Mouse (Mus musculus) forebrain, embryonic 14.5 days (tissue): ENCODE results near the gene Gabbr2. TPM values are rescaled to one million over a fixed set of nuclear protein-coding genes. Genes with fewer than 3 reads are reported as not detected.
A peak's percentile ranks its signal among the peaks of the same experiment; 100 is the strongest.

ENCODE experiments used
- ATAC-seq: fragments of 200-750 bp; cut with Nextera tagmentation; 2 replicates; pipeline ENCODE4 v1.8.0; 2017; ENCODE audit warnings: mild to moderate bottlenecking, moderate library complexity
- DNase-seq: peaks from one replicate; pipeline ENCODE4 v3.0.0-alpha.2; 2015; ENCODE audit warnings: low spot score
- H3K27ac ChIP-seq: fragments of 300-500 bp; sonication (generic); 2 replicates; pipeline ENCODE4 v1.5.1; 2014; ENCODE audit warnings: low read depth, mild to moderate bottlenecking, control low read depth, low read length, moderate library complexity
- H3K27me3 ChIP-seq: fragments of 300-500 bp; sonication (generic); replicated peaks from 2 replicates; pipeline ENCODE4 v1.6.1; 2014; ENCODE audit warnings: low read length, control low read depth, mixed read lengths; ENCODE audit not compliant: control insufficient read depth, insufficient read depth
- H3K36me3 ChIP-seq: fragments of 300-500 bp; sonication (generic); 2 replicates; pipeline ENCODE4 v1.6.1; 2014; ENCODE audit warnings: low read length, control low read depth; ENCODE audit not compliant: control insufficient read depth, insufficient read depth
- H3K4me1 ChIP-seq: fragments of 300-500 bp; sonication (generic); 2 replicates; pipeline ENCODE4 v1.6.1; 2014; ENCODE audit warnings: antibody characterized with exemption, low read length, control low read depth; ENCODE audit not compliant: control insufficient read depth, insufficient read depth
- H3K4me2 ChIP-seq: fragments of 300-500 bp; sonication (generic); 2 replicates; pipeline ENCODE4 v1.6.1; 2014; ENCODE audit warnings: mild to moderate bottlenecking, control low read depth, low read length
- H3K4me3 ChIP-seq: fragments of 300-500 bp; sonication (generic); 2 replicates; pipeline ENCODE4 v1.5.1; 2014; ENCODE audit warnings: low read depth, low read length, control low read depth
- H3K9ac ChIP-seq: fragments of 300-500 bp; sonication (generic); 2 replicates; pipeline ENCODE4 v1.6.1; 2014; ENCODE audit warnings: mild to moderate bottlenecking, low read length, control low read depth, moderate library complexity
- H3K9me3 ChIP-seq: fragments of 300-500 bp; sonication (generic); replicated peaks from 2 replicates; pipeline ENCODE4 v1.6.1; 2016; ENCODE audit warnings: low read length, control low read depth, mixed read lengths; ENCODE audit not compliant: control insufficient read depth
- WGBS: fragments of 180-500 bp; shearing (Covaris S2); extraction: QIAGEN DNeasy Blood & Tissue Kit; methylation state at CpG from one replicate; pipeline ENCODE4 v1.1.7; 2014; 5-methylcytosine and 5-hydroxymethylcytosine counted together
- polyA plus RNA-seq: library from polyadenylated mRNA; unstranded; fragments of >200 nt; fragmentation: Nextera tagmentation; extraction: Ambion mirVana; gene quantifications from 2 replicates; pipeline ENCODE4 v1.2.1, GENCODE M21; 2014

Gene Gabbr2
- polyA plus RNA-seq, 1 experiment from 2014 or later, result 1.7 TPM

DNA sequence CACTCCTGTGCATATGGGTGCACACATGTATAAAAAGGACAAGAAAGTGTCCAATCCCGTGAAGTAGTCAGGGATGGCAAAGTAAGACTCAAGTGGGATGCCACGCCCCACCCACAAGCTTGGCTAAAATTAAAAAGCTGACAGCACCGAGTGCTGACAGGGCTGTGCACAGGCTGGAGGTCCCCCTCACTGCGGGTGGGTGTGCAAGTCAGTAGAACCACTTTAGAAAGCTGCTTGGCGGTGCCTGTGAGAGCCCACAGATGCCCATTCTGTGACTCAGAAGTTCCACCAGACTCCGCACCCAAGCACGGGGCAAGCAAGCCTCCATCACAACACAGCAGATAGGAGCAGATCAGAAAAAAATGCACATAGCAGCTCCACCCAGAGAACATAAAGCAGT lies 197.1 kb downstream of the Gabbr2 start:
- Histone ChIP-seq H3K9me3 (no peaks in the 10 kb centered on the region), H3K4me1 (no peaks in the 10 kb centered on the region), H3K4me3 (no peak overlapping the region), H3K27me3 (no peaks in the 10 kb centered on the region), H3K27ac (no peak overlapping the region), H3K9ac (no peak overlapping the region), H3K36me3 (no peaks in the 10 kb centered on the region), H3K4me2 (no peak overlapping the region)
- WGBS, result 84% methylated on average over 7 of the region's 7 CpGs
- DNase-seq (no peak), ATAC-seq (no peak)

DNA sequence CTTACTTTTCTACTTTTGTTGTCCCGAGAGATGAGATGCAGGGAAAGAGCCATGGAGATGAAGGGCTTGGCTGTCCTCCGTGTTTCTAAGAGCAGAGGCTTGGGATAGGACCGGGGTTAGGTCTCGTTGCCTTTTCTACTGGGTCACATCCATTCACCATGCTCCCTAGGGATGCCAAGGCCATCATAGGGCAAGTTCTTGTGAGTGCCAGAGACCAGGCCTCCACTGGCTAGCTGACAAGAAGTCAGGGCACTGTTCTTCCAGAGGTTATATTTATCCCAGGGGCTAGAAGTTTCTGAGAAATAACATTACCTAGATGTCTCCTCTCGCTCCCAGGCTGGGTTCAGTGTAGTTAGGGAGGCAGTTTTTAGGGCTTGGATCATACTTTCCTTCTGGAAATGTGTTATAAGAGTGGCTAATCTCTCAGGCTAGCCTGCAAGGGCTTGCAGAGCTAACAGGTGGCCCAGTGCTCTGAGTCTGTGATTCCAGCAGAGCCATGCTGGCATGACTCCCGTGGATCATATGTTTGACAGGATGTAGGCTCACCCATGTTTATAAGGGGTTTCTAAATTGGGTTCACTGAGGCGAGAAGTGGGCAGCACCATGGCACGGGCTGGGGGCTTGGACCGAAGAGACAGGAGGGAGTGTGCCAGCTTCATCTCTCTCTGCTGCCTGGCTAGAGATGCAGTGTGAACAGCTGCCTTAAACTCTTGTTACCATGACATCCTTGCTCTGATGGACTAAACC lies 199.2 kb downstream of the Gabbr2 start:
- Histone ChIP-seq H3K27me3 (no peaks in the 10 kb centered on the region), H3K9me3 (no peaks in the 10 kb centered on the region), H3K36me3 (no peaks in the 10 kb centered on the region), H3K4me3 (no peak overlapping the region), H3K4me2 (no peak overlapping the region), H3K4me1 (no peaks in the 10 kb centered on the region), H3K9ac (no peak overlapping the region), H3K27ac (no peak overlapping the region)
- ATAC-seq, result no peak
- 80% methylated on average over 9 of the region's 9 CpGs for WGBS
- peak; percentile 34 for DNase-seq

DNA sequence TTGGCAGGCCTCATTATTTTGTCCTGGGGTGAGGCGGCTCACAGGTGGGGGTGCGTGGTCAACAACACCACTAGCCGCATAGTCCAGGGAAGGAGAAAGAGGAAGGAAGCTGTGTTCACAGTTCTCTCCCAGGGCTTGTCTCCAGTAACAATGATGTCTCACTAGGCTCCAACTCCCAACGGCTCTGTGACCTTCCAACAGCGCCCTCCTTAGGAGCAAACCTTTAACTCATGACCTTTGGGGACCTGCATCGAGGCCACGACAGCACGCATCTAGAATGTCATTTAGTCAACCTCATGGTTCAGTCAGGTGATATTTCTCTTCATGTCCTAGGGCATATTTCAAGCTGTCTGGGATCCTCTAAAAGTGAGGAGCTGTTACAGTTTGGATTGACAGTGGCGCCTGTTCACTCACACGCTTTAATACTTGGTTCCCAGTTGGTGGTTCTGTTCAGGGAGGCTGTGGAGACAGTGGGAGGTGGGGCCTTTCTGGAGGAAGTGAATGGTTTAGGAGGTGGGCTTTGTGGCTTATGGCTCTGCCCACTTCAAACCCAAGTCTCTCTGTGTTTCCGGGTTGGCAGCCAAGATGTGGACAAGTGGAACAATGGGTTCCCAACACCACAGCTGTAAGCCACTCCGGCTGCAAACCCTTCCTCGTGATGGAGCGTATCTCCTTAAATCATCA lies 200.3 kb downstream of the Gabbr2 start:
- H3K9me3 ChIP-seq, result no peaks in the 10 kb centered on the region
- H3K27me3 ChIP-seq, result no peaks in the 10 kb centered on the region
- DNase-seq (no peak), ATAC-seq (no peak)
- no peak overlapping the region for H3K9ac ChIP-seq
- 83% methylated on average over 14 of the region's 14 CpGs for WGBS
- H3K27ac ChIP-seq, result no peak overlapping the region
- no peaks in the 10 kb centered on the region for H3K36me3 ChIP-seq
- H3K4me3 ChIP-seq, result no peak overlapping the region
- H3K4me1 ChIP-seq, result no peaks in the 10 kb centered on the region
- no peak overlapping the region for H3K4me2 ChIP-seq

DNA sequence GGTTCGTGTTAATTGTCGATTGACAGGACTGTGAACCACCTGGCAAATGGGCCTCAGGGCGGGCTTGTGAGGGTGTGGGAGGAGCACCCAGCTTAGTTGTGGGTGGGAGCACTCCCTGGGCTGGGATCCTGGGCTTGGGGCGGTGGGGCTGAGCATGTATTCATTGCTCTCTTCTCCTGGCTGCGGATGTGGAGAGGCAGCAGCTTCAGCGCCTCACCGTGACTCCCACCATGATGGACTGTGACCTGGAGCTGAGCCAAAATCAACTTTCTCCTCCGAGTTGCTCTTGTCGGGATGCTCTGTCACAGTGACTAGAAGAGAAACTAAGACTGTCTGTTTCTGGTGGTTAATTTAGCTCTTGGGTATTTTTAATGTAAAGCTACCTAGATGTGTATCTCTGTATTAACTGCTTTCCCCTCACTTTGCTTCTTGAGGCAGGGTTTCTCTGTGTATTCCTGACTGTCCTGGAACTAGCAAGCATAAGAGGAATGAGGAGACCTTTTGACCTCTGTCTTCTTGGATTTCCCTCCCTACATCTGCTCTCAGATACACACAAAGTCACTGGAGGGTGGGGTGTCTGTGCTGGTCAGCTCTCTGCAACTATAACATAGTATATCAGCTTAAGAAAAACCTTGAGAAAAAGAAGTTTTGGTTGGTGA lies 200.9 kb downstream of the Gabbr2 start:
- Histone ChIP-seq H3K36me3 (no peaks in the 10 kb centered on the region), H3K27me3 (no peaks in the 10 kb centered on the region), H3K4me1 (no peaks in the 10 kb centered on the region), H3K9me3 (no peaks in the 10 kb centered on the region), H3K4me3 (no peak overlapping the region), H3K9ac (no peak overlapping the region), H3K4me2 (no peak overlapping the region), H3K27ac (no peak overlapping the region)
- WGBS, result 75% methylated on average over 9 of the region's 9 CpGs
- DNase-seq, result no peak
- ATAC-seq, result no peak

DNA sequence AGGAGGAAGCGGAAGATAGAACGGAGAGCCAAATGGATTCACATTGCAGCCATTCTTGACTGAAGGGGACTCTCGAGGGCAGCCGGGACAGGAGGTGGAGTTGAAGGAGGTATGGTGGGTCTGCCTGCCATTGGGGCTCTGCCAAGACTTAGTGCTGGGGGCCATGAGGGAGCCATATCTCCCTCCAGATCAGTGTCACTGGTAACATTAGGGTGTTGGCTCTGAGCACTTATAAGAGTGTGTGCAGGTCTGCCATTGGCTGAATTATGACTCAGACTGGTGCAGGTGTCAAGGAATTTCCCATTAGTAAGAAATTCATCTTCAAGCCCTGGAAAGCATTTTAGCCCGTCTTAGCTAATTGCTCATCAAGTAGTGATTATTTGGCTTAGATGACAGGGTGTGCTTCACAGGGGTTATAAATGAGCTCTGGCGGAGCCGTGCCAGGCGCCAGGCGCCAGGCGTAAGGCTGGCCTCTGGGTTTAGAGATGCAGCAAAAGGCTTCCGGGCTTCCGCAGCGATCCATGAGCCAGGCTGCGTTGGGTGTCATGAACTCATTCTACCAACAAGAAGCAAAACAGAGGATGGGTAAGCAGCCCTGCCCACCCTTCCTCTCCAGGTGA lies 207.1 kb downstream of the Gabbr2 start:
- H3K9me3 ChIP-seq, result no peaks in the 10 kb centered on the region
- no peaks in the 10 kb centered on the region for H3K4me1 ChIP-seq
- no peak overlapping the region for H3K9ac ChIP-seq
- H3K27me3 ChIP-seq, result no peaks in the 10 kb centered on the region
- no peak overlapping the region for H3K4me3 ChIP-seq
- 75% methylated on average over 14 of the region's 14 CpGs for WGBS
- no peak overlapping the region for H3K27ac ChIP-seq
- ATAC-seq, result no peak; the same call in 1 of the 2 replicates
- DNase-seq, result peak; percentile 24
- no peaks in the 10 kb centered on the region for H3K36me3 ChIP-seq
- H3K4me2 ChIP-seq, result no peak overlapping the region

DNA sequence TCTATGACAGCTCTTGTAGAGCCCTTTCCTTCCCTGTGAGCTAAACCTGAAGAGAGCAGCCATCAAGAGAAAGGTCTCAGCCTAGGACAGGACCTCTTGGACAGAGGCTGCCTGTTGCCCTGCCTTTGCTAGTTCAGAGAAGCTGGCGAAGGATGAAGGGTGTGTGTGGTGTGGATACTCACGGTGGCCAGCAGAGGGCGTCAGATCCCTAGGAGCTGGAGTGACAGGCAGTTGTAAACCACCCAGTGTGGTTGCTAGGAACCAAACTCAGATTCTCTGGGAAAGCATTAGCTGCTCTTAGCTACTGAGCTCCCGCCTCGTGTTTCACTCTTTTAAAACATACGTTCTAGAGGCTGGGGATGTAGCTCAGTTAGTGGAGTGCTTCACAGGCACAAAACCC lies 210.6 kb downstream of the Gabbr2 start:
- H3K4me3 ChIP-seq, result no peak overlapping the region
- no peaks in the 10 kb centered on the region for H3K27me3 ChIP-seq
- no peaks in the 10 kb centered on the region for H3K36me3 ChIP-seq
- H3K4me1 ChIP-seq, result no peaks in the 10 kb centered on the region
- ATAC-seq, result no peak
- no peak overlapping the region for H3K27ac ChIP-seq
- H3K9me3 ChIP-seq, result no peaks in the 10 kb centered on the region
- no peak for DNase-seq
- H3K9ac ChIP-seq, result no peak overlapping the region
- H3K4me2 ChIP-seq, result no peak overlapping the region
- 65% methylated on average over 6 of the region's 6 CpGs for WGBS

DNA sequence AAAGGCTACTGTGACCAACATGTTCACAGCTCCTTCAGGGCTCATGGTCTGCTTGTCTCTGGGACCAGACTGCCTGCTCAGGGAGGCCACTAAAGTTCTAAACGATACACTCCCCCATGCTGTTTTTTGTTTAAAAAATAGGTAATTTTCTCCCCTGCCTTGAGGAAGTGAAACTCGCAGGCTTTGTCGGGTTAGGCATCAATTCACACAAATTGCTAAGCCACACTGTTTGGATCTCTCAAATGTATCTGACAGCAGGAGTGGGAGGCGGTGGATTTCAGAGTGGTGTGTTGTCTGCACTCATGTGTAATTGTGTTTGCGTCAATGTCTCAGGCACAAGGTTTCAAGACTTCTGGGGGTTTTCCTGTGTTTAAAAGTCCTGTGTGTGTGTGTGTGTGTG lies 215.7 kb downstream of the Gabbr2 start:
- no peaks in the 10 kb centered on the region for H3K9me3 ChIP-seq
- WGBS, result 76% methylated on average over 5 of the region's 5 CpGs

DNA sequence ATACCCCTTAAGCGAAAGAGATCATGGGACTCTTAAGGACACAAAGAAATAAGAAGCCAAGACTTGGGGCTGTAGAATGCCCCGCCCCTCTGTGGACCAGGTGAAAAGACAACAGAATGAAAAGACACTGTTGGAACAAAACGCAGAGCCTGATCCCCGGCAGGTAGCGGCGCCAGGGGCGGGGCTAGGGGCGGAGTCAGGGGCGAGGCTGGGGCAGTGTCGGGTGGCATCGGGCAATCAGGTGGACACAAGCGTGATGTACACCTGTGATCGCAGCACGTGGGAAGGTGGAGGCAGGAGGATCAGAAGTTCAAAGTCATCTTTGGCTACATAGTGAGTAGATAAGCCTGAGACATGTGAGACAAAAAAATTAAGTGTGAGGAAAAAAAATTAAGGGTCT lies 217.0 kb downstream of the Gabbr2 start:
- DNase-seq (no peak), ATAC-seq (no peak)
- Histone ChIP-seq H3K27me3 (no peaks in the 10 kb centered on the region), H3K27ac (no peak overlapping the region), H3K4me1 (no peaks in the 10 kb centered on the region), H3K9ac (no peak overlapping the region), H3K9me3 (no peaks in the 10 kb centered on the region), H3K36me3 (no peaks in the 10 kb centered on the region), H3K4me3 (no peak overlapping the region), H3K4me2 (no peak overlapping the region)
- 14% methylated on average over 14 of the region's 14 CpGs for WGBS

More for the DNA sequence above, 215.7 kb downstream of the Gabbr2 start:
- no peak overlapping the region for H3K27ac ChIP-seq
- H3K4me2 ChIP-seq, result no peak overlapping the region
- no peaks in the 10 kb centered on the region for H3K27me3 ChIP-seq
- H3K4me1 ChIP-seq, result no peaks in the 10 kb centered on the region
- ATAC-seq, result no peak
- DNase-seq, result no peak
- no peak overlapping the region for H3K4me3 ChIP-seq
- H3K9ac ChIP-seq, result no peak overlapping the region
- H3K36me3 ChIP-seq, result no peaks in the 10 kb centered on the region
